ENCODE assay signal across 20 mouse cellular contexts in genomic region chr13:33077026-33077685, GRCm38 (mm10). TPM values are rescaled to one million over a fixed set of nuclear protein-coding genes. Genes with fewer than 3 reads are reported as not detected.
DNase-seq lines count a peak whose midpoint lies in the region; ATAC-seq and TF ChIP-seq lines count a peak whose summit lies in the region.
"Had no signal": no experiment of that assay in that cellular context is flagged by ENCODE, and none has a peak within 500 bp of the region (broad histone marks: within the 10 kb centered on the region; RNA-seq: fewer than 3 reads in every experiment).

No protein-coding gene starts in this region.

- 90% methylated on average over 10 of the region's 10 CpGs for WGBS in lung, adult 2 months

- no peak for TF ChIP-seq POLR2A in lung, adult 2 months (IDR thresholded peaks at IDR 0.05; ENCODE audit: borderline replicate concordance, extremely low read depth, low read depth, low read length)

- H3K4me3 ChIP-seq in lung, adult 2 months (replicated peaks; ENCODE audit: extremely low read depth, low read depth, low read length): no peak overlapping the region
- H3K4me3 ChIP-seq: embryonic facial prominence, embryonic 15.5 days; forebrain, embryonic 10.5 days; limb, embryonic 15.5 days had no signal

- TF ChIP-seq CTCF in lung, adult 2 months (IDR thresholded peaks at IDR 0.05; ENCODE audit: insufficient read depth, low read length): no peak

- peak; percentile 64 to 66 for ATAC-seq in hematopoietic stem cell, adult 5-6 weeks (replicated peaks in 1 of 2; ENCODE audit: insufficient read depth in 1 of 2, low FRiP score in 2 of 2, low TSS enrichment in 1 of 2, low read depth in 1 of 2, poor library complexity in 2 of 2, severe bottlenecking in 2 of 2)

- H3K4me1 ChIP-seq in lung, adult 2 months (ENCODE audit: control insufficient read depth, insufficient read depth, low read length): peaks cover 4% of the 10 kb centered on the region; the same call in 1 of the 2 replicates
- H3K4me1 ChIP-seq: embryonic facial prominence, embryonic 15.5 days; limb, embryonic 15.5 days had no signal

- peak; percentile 29 for DNase-seq in lung, postnatal 36 days
- DNase-seq in lung, adult 2 months: no peak
- peak; percentile 8 for DNase-seq in CD4-positive, CD25-positive, alpha-beta regulatory T cell, adult 2 months (ENCODE audit: low read depth, low spot score)
- peak; percentile 48 to 55 for DNase-seq in natural killer cell, adult 2 months (ENCODE audit: low spot score in 2 of 2)
- no peak for DNase-seq in thymus, adult 18-20 months
- DNase-seq in cerebellum, adult 18-20 months: no peak
- DNase-seq in right cerebral cortex, postnatal 25 days: no peak
- DNase-seq: adrenal gland, postnatal 14 days; cerebellum, adult 8-10 months; gastrocnemius, postnatal 10 days; kidney, adult 18-20 months; kidney, postnatal 36 days; layer of hippocampus, adult 9-11 months had no signal

RNA-seq across cellular contexts. Expression of gene Serpinb1b, which starts 1.2 kb away (rescaled TPM):
- 0.12 and 0.44 TPM in 2 replicates for polyA plus RNA-seq in lung, adult 2 months (2012; rRNA removed)
- not detected in 2 replicates for total RNA-seq in hematopoietic stem cell, adult 5-6 weeks (2017)
- total RNA-seq: heart, adult 8-10 months had no signal
- polyA plus RNA-seq: forebrain, embryonic 10.5 days had no signal

RNA-seq across cellular contexts. Expression of gene Serpinb9b, which starts 49.9 kb away (rescaled TPM):
- 0.21 and 0.32 TPM in 2 replicates for polyA plus RNA-seq in lung, adult 2 months (2012; rRNA removed)
- not detected in 2 replicates for total RNA-seq in hematopoietic stem cell, adult 5-6 weeks (2017)
- total RNA-seq: gastrocnemius, postnatal 10 days; left cerebral cortex, postnatal 14 days had no signal
- polyA plus RNA-seq: forebrain, embryonic 10.5 days; stomach, embryonic 14.5 days had no signal

Comparison
In these comparisons a context has a peak if more than half of its experiments do, and no peak if none do; other contexts are left out.
1. DNase-seq: peak in lung, postnatal 36 days (single experiment), CD4-positive, CD25-positive, alpha-beta regulatory T cell, adult 2 months (single experiment) and natural killer cell, adult 2 months (2 of 2); none in lung, adult 2 months (single experiment), thymus, adult 18-20 months (0 of 2), cerebellum, adult 18-20 months (0 of 2) and right cerebral cortex, postnatal 25 days (single experiment).